In the genomic region with DNA sequence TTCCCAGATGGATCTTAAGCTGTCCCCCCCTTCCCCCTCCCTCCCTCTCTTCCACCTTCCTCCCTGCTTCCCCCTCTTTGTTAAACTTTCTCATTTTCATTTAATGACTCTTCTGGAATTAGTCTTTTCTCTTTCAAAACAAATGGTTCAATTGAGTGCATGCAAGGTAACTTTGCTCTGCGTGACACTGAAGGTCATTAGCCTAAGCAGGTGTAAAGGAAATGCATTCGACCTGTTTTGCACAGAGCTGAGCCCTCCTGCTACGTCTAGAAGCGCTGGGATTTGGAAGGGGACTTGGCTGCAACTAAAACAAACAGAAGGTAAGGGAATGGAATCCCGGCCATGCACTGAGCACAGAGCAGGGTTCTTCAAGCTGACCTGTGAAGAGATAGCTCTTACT, we compare ENCODE assay signal across 20 mouse cellular contexts. TPM values are rescaled to one million over a fixed set of nuclear protein-coding genes. Genes with fewer than 3 reads are reported as not detected.
"Had no signal": no experiment of that assay in that cellular context is flagged by ENCODE, and none has a peak within 500 bp of the region (broad histone marks: within the 10 kb centered on the region; RNA-seq: fewer than 3 reads in every experiment).

No protein-coding gene starts in this region.

- H3K9me3 ChIP-seq: limb, embryonic 13.5 days; liver, embryonic 12.5 days; liver, embryonic 15.5 days had no signal

- DNase-seq: kidney, adult 2 months; kidney, postnatal 25 days; left cerebral cortex, postnatal 4 days; liver; lung, adult 18-20 months; lung, postnatal 14 days; lung, postnatal 4 days; midbrain, embryonic 14.5 days; thymus, adult 18-20 months; thymus, postnatal 36 days had no signal

- H3K4me3 ChIP-seq: limb, embryonic 13.5 days; liver, embryonic 12.5 days; liver, embryonic 15.5 days had no signal

- H3K27me3 ChIP-seq: limb, embryonic 13.5 days; liver, embryonic 12.5 days had no signal

- H3K36me3 ChIP-seq: limb, embryonic 13.5 days; liver, embryonic 12.5 days; liver, embryonic 15.5 days had no signal

- H3K27ac ChIP-seq: kidney, postnatal 0 days; limb, embryonic 13.5 days; liver, embryonic 12.5 days; liver, embryonic 15.5 days had no signal

RNA-seq across cellular contexts. Expression of gene Klrg1, which starts 59.4 kb away (rescaled TPM):
- total RNA-seq: megakaryocyte progenitor cell, adult 5-6 weeks; megakaryocyte-erythroid progenitor cell, adult 5-6 weeks had no signal
- polyA plus RNA-seq: kidney, embryonic 14.5 days; liver, embryonic 12.5 days; liver, embryonic 15.5 days; lung, embryonic 16.5 days; neural tube, embryonic 11.5 days; stomach, embryonic 14.5 days had no signal
